Mouse (Mus musculus): ENCODE results near the gene Paqr8.
"Not testable (repeated sequence)": the region's sequence is repeated elsewhere in the genome, so short reads cannot be mapped to it uniquely, and the experiment has no call there.

Gene Paqr8

DNA sequence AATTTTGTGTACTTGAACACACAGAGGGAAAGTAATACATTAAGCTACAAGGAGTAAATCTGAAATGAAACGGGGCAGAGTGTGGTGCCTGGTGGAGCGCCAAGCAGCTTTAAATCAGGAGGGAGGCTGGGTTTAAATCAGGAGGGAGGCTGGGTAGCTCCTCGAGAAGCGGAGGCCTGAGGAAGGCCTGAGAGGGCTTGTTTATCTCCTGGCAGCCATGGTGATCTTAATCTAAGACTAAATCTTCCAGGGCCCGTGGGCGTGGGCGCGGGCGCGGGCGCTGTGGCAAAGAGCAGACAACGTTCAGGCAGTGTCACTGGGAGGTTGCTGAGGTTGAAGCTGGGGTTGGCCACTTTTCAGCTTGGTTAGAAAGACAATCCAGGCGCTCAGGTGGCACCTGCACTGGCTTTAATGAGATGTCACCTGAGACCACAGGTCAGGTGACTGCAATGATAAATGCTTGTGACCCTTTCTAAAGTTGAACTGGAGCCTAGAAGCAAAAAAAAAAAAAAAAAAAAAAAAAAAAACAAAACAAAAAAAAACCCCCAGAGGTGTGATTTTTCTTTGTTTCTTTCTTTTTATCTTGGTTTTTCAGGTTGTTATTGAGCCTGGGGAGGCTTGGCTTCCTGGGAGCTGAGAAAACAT is 22.2 kb downstream of the Paqr8 start:
- peak; percentile 55 for DNase-seq

- peak; percentile 64 for DNase-seq
Measured at GRCm38 (mm10) chr1:20914769-20915168, 24.4 kb downstream of the Paqr8 start.

DNA sequence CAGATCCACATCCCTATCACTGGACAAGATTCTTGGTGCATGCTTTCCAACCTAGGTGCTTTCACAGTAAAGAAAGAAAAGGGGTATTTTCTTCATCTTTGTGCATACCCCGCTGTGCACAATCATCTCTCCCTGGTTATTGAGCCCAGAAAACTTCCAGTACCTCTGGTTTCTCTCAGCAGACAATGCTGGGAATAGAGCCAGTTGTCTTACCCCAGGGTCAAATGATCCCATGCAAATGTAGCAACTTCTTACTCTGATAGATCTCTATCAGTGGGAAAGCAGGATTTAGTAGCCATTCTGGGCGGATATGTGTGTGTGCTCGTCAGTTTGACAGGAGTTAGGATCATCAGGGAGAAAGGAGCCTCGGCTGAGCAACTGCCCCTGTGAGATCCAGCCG is 25.2 kb downstream of the Paqr8 start:
- no peak for DNase-seq

DNA sequence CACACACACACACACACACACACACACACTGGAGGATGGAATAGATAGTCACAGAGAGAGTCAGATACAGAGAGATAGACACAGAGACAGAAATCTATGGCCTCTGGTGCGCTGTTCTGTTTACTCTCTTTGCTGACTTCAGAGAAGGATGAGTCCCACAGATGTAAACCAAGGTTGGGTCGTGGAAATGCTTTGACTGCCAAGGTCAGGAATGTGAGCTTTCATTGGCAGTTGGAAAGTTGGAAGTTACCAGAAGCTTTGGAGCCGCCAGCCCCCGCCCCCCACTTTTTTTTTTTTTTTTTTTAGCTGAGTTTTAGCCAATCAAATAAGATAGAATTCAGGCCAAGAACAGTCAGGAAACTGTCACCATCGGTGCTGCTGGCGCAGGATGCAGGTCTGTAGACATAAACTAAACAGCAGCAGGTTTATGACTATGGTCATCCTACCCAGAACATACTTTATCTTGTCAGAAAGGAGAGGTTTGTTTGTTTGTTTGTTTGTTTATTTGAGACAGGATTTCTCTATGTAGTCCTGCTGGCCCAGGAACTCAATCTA is 27.2 kb downstream of the Paqr8 start:
- DNase-seq = peak; percentile 56

DNA sequence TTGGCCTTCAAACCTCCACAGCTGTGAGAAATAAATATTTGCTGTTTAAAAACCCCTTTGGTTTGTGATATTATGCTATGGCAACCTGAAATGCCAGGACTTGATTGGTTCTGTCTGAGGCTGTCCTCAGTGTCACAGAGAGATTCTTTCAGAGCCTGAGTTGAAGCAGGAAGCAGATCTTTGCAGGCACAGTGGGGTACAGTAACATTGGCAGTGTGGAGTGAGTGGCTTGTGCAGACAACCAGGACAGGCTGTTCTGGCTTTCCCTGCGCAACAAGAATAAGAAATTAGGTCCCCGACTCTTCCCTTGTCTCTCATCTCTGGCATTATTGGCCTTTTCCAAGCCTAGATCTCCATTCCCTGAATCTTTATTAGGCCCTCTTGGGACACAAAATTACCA is 29.3 kb downstream of the Paqr8 start:
- no peak for DNase-seq

GRCm38 (mm10) chr1:20921081-20921528 is 30.7 kb downstream of the Paqr8 start:
- peak; percentile 86 for DNase-seq

- DNase-seq = peak; percentile 88
Measured at GRCm38 (mm10) chr1:20922612-20923399, 32.4 kb downstream of the Paqr8 start.

DNA sequence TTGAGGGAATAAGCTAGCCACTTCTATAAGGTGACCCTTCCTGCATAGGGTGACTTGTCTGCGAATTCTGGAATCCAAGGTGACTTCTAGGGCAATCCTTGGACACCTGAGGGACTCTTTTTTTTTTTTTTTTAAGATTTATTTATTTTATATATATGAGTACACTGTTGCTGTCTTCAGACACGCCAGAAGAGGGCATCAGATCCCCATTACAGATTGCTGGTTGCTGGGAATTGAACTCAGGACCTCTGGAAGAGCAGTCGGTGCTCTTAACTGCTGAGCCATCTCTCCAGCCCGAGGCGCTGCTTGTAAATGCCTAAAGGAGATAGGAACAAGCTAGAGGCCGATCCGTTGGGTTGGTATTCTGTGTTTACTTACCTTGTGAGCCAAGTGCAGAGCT is 34.9 kb downstream of the Paqr8 start:
- not testable (repeated sequence) for DNase-seq

DNA sequence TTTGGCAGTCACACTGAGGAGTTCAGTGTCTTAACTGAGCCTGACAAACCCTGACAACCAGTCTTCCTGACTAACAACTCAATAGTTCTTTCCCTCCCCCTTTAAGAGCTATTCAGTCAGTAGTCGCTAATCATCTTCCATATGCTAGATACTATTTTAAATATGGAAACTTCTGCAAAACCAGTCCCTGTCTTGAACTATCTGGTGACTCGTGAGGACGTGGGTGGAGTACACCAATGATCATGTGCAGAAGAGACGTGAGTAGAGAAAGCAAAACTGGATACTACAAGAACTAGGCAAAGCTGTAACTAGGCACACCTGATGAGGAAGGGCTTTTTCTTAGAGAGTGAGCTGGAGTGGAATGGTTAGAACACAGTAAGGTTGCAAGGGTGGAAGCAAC is 35.5 kb downstream of the Paqr8 start:
- no peak for DNase-seq

- no peak for DNase-seq
Measured at GRCm38 (mm10) chr1:20926376-20926775, 36.0 kb downstream of the Paqr8 start.

DNA sequence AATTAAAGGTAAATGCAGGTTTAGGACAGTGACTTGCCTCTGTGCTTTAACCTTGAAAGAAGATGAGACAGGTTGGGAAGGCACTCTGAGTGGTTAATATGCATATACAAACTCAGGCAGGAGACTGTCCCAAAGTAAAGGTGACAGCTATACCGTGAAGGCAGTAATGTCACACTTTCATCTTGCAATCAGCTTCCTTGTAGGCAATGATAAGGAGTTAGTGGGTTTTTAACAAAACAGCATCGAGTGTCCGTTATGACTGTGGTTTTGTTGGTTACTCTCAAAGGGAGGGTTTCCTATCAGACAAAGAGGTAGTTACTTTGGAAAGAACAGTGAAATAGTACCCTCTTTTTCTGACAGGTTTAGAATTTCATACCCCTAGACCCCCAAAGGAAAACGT is 38.1 kb downstream of the Paqr8 start:
- DNase-seq = no peak

GRCm38 (mm10) chr1:20933457-20933856 is 43.1 kb downstream of the Paqr8 start:
- DNase-seq = peak; percentile 90

- peak; percentile 94 for DNase-seq
Measured at GRCm38 (mm10) chr1:20935106-20935505, 44.7 kb downstream of the Paqr8 start.

DNA sequence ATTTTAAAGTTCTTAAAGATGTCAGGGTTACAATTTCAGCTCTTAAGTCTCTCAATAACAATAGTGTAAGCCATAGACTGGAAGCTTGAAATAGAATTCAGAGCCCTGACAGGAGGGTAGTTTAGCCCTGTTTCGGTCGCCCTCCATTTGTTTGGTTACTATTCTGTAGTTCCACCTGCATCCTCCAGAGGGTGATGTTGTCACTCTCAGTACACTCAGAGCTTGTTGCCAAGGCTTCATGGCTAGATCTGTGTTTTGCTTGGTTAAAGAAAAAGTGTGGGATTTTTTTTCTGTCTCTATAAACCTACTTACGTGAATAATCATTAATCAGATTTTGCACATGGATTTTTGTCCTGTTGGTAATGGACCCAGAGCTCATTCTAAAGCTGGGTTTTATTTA is 48.6 kb downstream of the Paqr8 start:
- DNase-seq = no peak

DNA sequence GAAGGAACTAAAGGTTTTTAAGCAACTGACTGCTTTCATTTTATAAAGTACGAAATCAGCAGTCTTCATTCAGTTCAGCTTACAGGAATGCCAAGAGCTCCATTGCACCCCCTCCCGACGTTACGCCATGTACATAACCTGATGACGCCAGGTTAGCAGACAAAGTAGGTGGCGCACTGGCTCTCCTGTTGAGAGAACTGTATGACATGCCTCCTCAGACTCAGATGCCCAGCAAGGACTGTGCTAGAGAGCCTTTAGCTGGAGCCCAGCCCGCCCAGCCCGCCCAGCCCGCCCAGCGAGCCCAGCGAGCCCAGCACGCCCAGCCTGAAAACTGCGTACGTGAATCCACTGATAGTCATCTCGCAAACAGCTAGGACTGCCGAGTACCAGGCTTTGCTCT is 49.7 kb downstream of the Paqr8 start:
- DNase-seq = peak; percentile 95

GRCm38 (mm10) chr1:20941322-20941721 is 50.9 kb downstream of the Paqr8 start:
- DNase-seq = no peak

DNA sequence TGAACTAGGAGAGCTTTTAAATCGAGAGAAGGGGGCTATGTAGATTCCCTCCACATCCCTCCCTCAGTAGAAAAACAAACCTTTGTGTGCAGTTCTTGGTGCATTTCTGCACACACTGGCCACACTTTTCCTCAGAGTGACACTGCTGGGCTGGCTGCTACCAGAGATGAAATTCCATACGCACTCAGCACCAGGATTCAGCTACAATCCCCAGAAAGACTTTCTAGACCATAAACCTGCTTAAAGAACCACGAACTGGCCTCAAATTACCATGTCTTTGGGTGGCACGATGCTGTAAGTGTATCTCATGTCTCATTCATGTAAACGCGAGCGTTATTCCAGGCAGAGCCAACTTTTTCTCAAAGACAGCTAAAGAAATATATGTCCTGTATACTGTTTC is 51.5 kb downstream of the Paqr8 start:
- no peak for DNase-seq

DNA sequence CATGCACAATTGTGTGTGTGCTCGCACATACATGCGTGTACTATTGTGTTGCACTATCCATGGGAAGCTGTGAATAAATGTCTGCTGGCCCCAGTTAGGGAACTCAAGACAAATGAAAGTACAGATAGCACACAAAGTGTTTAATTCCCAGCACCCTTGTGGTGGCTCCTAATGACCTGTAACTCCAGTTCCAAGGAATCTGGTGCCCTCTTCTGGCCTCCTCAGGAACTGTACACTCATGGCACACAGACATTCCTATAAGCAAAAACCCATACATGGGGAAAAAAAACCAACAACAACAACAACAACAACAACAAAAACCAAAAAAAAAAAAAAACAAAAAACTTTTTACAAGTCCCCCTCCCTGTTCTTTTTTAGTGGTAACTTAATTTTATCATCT is 52.6 kb downstream of the Paqr8 start:
- DNase-seq = no peak

DNA sequence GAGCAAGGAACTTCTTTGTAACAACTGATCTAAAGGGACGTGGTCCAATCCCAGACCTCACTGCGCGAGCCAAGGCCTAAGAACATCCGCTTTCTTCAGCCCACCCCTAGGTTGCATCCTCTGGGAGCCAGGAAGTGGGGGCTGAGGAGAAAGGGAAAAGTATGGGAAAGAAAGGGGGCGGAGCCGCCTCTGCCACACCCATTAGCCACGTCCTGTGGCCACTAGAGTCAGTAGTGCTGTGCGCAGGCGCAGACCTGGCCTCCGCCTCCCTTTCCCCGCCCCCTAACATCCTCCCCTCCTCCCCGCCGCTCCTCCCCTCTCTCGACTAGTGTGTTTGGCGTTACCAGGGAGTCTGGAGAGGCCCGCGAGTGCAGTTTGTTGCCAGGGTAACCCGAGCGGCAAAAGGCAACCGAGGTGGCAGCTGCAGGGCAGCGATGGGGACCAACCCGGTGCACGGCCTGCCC is 60.9 kb downstream of the Paqr8 start, which contains the start of gene Efhc1:
Gene Efhc1, plus strand, starts transcription at position 327 of the 464 bp plus-strand sequence.
- peak; percentile 100 for DNase-seq

DNA sequence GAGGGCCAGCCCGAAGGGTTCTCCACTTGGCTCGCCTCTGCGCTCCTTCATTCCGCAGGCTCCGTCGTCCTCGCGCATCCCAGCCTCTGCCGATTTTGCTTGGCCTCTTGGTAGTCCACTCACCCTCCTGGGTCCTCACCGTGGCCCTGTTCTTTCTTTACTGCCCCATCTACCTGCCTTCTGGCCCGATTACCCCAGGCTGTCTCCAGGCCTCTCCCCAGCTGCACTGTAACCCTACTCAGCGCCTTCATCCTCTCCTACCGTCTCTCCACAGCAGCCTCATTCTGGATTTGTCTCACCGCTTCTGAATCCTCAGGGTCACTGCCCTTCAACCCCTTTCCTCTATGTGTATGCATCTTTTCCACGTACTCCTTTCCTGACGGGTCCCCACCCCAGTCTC is 61.4 kb downstream of the Paqr8 start:
- DNase-seq = no peak

DNA sequence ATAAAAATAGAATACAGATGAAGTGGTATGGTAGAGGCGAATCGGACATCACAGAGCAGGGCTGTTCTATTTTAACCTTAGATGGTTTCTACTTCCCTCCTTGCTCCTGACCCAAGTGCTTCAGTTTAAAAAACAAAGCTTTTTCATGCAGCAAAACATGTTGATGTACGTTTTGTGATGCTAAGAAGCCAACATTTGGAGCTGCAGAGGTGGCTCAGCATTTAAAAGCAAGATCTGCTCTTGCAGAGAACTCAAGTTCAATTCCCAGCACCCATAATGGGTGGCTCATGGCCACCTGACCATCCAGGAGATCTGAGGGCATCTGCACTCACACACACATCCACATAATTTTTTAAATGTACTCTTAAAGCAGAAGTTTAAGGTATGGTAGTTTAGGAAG is 64.5 kb downstream of the Paqr8 start:
- no peak for DNase-seq

DNA sequence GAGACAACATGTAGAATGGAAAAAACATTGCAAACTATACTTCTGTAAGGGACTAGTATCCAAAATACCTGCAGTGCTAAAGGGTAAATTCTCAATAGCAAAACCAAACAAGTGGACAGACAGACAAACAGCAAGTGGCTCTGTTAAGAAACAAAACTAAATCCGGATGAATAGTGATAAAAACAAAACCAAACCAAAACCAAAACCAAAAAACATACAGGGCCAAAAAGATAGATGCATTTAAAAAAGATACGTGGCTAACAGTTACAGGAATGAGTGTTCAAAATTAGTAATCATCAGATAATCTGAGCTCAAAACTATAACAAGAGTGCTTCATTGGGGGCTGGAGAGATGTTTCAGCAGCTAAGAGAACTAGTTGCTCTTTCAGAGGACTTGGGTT is 79.2 kb downstream of the Paqr8 start:
- no peak for DNase-seq

GRCm38 (mm10) chr1:20973389-20973788 is 83.0 kb downstream of the Paqr8 start:
- DNase-seq = no peak
